23 mouse cellular contexts compared by ENCODE assay signal in the genomic region with DNA sequence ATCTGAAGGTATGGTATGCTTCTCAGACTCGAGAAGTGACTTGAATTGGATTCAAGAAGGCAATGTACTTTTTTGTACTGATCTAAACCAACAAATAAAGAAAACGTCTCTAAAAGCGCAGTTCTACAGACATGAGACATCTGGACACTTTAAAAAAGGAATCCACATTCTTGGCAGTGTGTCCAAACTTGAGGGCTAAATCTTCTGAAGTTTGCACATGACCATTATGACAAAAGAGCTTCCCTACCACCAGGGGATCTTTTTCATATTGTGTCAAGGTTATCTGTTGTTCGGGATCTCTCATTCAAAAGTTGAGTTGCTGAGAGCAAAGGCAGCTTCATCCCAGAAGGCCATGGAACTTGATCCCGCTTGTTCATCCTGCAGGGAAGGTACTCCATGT. TPM values are rescaled to one million over a fixed set of nuclear protein-coding genes. Genes with fewer than 3 reads are reported as not detected.
DNase-seq lines count a peak whose midpoint lies in the region; ATAC-seq and TF ChIP-seq lines count a peak whose summit lies in the region.
"Had no signal": no experiment of that assay in that cellular context is flagged by ENCODE, and none has a peak within 500 bp of the region (broad histone marks: within the 10 kb centered on the region; RNA-seq: fewer than 3 reads in every experiment).

No protein-coding gene starts in this region.

- peak; percentile 25; the same call in 1 of the 2 replicates for TF ChIP-seq EP300 in lung, postnatal 0 days (IDR thresholded peaks at IDR 0.05)

- no peaks in the 10 kb centered on the region for H3K4me1 ChIP-seq in kidney, adult 2 months (ENCODE audit: control insufficient read depth, insufficient read depth, low read length)
- no peaks in the 10 kb centered on the region for H3K4me1 ChIP-seq in lung, postnatal 0 days (ENCODE audit: insufficient read depth, low read depth, low read length)
- H3K4me1 ChIP-seq: heart, embryonic 15.5 days; limb, embryonic 12.5 days had no signal

- no peak for TF ChIP-seq POLR2A in kidney, adult 2 months (IDR thresholded peaks at IDR 0.05; ENCODE audit: low read depth, low read length)

- peak overlapping the region; percentile 84 for H3K27ac ChIP-seq in kidney, adult 2 months (ENCODE audit: insufficient read depth, low read depth, low read length)
- peak overlapping the region; percentile 73 for H3K27ac ChIP-seq in lung, postnatal 0 days (ENCODE audit: low read length)
- H3K27ac ChIP-seq: heart, embryonic 15.5 days; limb, embryonic 12.5 days; liver, embryonic 13.5 days had no signal

- peak overlapping the region; percentile 12; the same call in 1 of the 2 replicates for H3K4me2 ChIP-seq in lung, postnatal 0 days (replicated peaks; ENCODE audit: low read depth, low read length)
- H3K4me2 ChIP-seq: heart, embryonic 15.5 days; limb, embryonic 12.5 days; liver, embryonic 13.5 days had no signal

- ATAC-seq in lung, postnatal 0 days: peak; percentile 53
- ATAC-seq: inflammation-experienced regulatory T-cells, adult 6 months; midbrain, embryonic 16.5 days had no signal

- WGBS in kidney, adult 2 months: 75% methylated on average over 5 of the region's 5 CpGs
- WGBS in lung, postnatal 0 days: 56% methylated on average over 5 of the region's 5 CpGs

- no peaks in the 10 kb centered on the region for H3K36me3 ChIP-seq in kidney, adult 2 months (ENCODE audit: control insufficient read depth, insufficient read depth, low read length)
- no peaks in the 10 kb centered on the region for H3K36me3 ChIP-seq in lung, postnatal 0 days (ENCODE audit: insufficient read depth, low read length)
- H3K36me3 ChIP-seq: heart, embryonic 15.5 days; limb, embryonic 12.5 days; liver, embryonic 13.5 days had no signal

- H3K9me3 ChIP-seq in lung, postnatal 0 days (ENCODE audit: low read length): no peaks in the 10 kb centered on the region
- H3K9me3 ChIP-seq: heart, embryonic 15.5 days; limb, embryonic 12.5 days; liver, embryonic 13.5 days had no signal

- 0 out of 2 replicates have a peak overlapping the region, but pooled peaks have one; percentile 24 for H3K4me3 ChIP-seq in kidney, adult 2 months (ENCODE audit: insufficient read depth, low read depth, low read length)
- no peak overlapping the region for H3K4me3 ChIP-seq in lung, postnatal 0 days (ENCODE audit: low read depth, low read length)
- H3K4me3 ChIP-seq: heart, embryonic 15.5 days; limb, embryonic 12.5 days; liver, embryonic 13.5 days had no signal

- H3K9ac ChIP-seq in lung, postnatal 0 days (replicated peaks; ENCODE audit: low read depth): no peak overlapping the region
- H3K9ac ChIP-seq: heart, embryonic 15.5 days; limb, embryonic 12.5 days; liver, embryonic 13.5 days had no signal

- TF ChIP-seq CTCF in kidney, adult 2 months (conservative IDR thresholded peaks at IDR 0.05; ENCODE audit: insufficient read depth, insufficient read length, low read depth, low read length): no peak
- TF ChIP-seq CTCF in lung, postnatal 0 days (IDR thresholded peaks at IDR 0.05): peak; percentile 43

- peak; percentile 70 for DNase-seq in kidney, adult 2 months
- DNase-seq in kidney, adult 11 months: no peak
- peak; percentile 87 for DNase-seq in lung, postnatal 0 days (ENCODE audit: low spot score)
- no peak for DNase-seq in lung, postnatal 14 days
- DNase-seq in lung, postnatal 10 days: peak; percentile 46
- DNase-seq in cerebellum, adult 9-10 months: no peak
- DNase-seq in adrenal gland, adult 18-20 months (ENCODE audit: low spot score in 2 of 2): no peak
- DNase-seq: cerebellum, postnatal 25 days; layer of hippocampus, adult 9-11 months; liver, embryonic 13.5 days; retina, postnatal 1 day; right cerebral cortex, postnatal 4 days had no signal

- H3K27me3 ChIP-seq in kidney, adult 2 months (replicated peaks; ENCODE audit: control insufficient read depth, insufficient read depth, low read length): no peaks in the 10 kb centered on the region
- H3K27me3 ChIP-seq in lung, postnatal 0 days (replicated peaks; ENCODE audit: insufficient read depth, low read length): no peaks in the 10 kb centered on the region
- H3K27me3 ChIP-seq: heart, embryonic 15.5 days; limb, embryonic 12.5 days; liver, embryonic 13.5 days had no signal

RNA-seq across cellular contexts. Expression of a gene that starts 40.0 kb away (rescaled TPM):
- polyA plus RNA-seq in kidney, adult 2 months (2012; rRNA removed): not detected in 2 replicates
- polyA plus RNA-seq in lung, postnatal 0 days (2015; fragmentation: Nextera tagmentation; extraction: Ambion mirVana): not detected in 2 replicates
- not detected for total RNA-seq in adrenal gland, adult 18-20 months (2021)
- total RNA-seq: ES-E14; left cerebral cortex, adult 8-10 months; megakaryocyte, adult 5-6 weeks had no signal
- polyA plus RNA-seq: forebrain, embryonic 11.5 days; gonadal fat pad, adult 2 months; heart, embryonic 15.5 days; hindbrain, embryonic 11.5 days; limb, embryonic 12.5 days; liver, embryonic 13.5 days; midbrain, embryonic 16.5 days; thymus, postnatal 0 days had no signal

Comparison
In these comparisons a context has a peak if more than half of its experiments do, and no peak if none do; other contexts are left out.
1. DNase-seq: peak in kidney, adult 2 months (single experiment), lung, postnatal 0 days (single experiment) and lung, postnatal 10 days (single experiment); none in kidney, adult 11 months (single experiment), lung, postnatal 14 days (single experiment), cerebellum, adult 9-10 months (single experiment) and adrenal gland, adult 18-20 months (0 of 2).